Mouse (Mus musculus): ENCODE measurements around the gene H13. TPM values are rescaled to one million over a fixed set of nuclear protein-coding genes. Genes with fewer than 3 reads are reported as not detected.

H13 gene
- total RNA-seq, 2 experiments from 2014 or later, result 75.0 to 76.0 TPM

DNA sequence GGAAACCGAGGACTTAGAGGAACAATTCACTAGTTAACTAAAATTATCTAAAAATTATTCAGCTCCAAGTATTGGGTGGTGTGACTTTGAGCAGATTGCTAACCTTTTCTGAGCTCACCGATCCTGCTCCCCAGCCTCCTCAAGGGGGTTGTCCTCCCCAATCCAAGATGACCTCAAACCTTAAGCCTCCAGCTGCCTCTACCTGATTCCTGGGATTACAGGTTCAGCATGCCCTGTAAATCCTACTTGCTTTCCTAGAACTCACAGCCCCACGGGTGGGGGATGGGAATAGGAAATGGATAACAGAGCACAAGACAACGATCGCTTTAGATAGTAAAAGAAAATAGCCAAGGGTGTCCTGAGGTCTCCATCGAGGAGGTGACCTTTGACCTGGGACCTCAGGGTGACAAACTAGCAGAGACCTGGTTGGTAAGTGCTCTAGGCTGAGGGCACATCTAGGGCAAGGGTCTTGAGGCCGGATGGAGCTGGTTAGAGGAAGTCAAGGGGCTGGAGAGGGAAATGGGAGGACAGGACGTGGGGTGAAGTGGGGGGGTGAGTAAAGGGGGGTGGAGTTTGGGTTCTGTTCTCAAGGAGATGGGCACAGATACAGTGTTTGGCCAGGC lies 59.9 kb downstream of the H13 start:
- no peak for DNase-seq (ENCODE audit: low spot score in 2 of 2)

GRCm38 (mm10) chr2:152729636-152730020 lies 60.4 kb downstream of the H13 start:
- DNase-seq (ENCODE audit: low spot score in 2 of 2), result no peak

DNA sequence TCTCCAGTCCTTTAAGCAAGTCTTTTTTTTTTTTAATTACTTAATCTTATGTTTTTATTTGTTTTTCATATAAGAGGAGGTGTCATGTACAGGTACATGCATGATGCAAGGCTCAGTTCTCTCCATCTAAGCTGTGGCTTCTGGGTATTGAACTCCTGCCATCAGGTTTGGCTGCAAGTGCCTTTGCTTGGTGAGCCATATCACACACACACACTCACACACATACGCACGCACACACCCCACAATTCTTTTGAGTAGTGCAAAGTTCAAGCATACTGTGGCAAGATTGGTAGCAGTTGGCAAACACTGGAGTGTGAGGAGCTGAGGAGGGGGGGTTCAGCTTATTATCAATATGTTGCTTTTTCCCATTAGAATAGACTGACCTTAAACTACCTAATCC lies 63.9 kb downstream of the H13 start:
- no peak for DNase-seq (ENCODE audit: low spot score in 2 of 2)

DNA sequence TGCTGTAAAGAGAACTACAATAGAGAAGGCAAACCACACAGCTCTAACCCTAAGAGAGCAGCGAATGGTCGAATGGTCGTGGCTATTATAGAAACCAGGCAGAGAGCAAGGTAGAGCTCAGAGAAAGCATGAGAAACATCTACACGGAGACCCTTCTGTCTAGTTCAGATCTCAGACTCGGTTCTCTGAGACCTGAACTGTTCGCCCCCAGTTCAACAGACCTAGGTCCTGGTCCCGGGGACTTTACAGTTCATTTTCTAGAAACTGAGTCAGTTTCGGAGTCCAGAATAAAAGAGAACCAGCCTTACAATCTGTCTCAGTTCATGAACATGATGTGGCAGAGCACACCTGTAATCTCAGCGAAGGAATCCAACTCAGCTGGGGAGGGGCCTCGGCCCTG lies 65.2 kb downstream of the H13 start:
- DNase-seq (ENCODE audit: low spot score in 2 of 2), result no peak

GRCm38 (mm10) chr2:152734984-152735383 lies 65.7 kb downstream of the H13 start:
- peak; percentile 90 to 92 for DNase-seq (ENCODE audit: low spot score in 2 of 2)

GRCm38 (mm10) chr2:152736090-152736601 lies 66.9 kb downstream of the H13 start, which contains the start of gene Id1:
Gene Id1 (plus strand): TSS chr2:152736251.
- peak in 1 of 2 experiments; percentile 46 for DNase-seq (ENCODE audit: low spot score in 2 of 2)

- DNase-seq (ENCODE audit: low spot score in 2 of 2), result no peak
Measured at GRCm38 (mm10) chr2:152736748-152737147, 67.5 kb downstream of the H13 start.

DNA sequence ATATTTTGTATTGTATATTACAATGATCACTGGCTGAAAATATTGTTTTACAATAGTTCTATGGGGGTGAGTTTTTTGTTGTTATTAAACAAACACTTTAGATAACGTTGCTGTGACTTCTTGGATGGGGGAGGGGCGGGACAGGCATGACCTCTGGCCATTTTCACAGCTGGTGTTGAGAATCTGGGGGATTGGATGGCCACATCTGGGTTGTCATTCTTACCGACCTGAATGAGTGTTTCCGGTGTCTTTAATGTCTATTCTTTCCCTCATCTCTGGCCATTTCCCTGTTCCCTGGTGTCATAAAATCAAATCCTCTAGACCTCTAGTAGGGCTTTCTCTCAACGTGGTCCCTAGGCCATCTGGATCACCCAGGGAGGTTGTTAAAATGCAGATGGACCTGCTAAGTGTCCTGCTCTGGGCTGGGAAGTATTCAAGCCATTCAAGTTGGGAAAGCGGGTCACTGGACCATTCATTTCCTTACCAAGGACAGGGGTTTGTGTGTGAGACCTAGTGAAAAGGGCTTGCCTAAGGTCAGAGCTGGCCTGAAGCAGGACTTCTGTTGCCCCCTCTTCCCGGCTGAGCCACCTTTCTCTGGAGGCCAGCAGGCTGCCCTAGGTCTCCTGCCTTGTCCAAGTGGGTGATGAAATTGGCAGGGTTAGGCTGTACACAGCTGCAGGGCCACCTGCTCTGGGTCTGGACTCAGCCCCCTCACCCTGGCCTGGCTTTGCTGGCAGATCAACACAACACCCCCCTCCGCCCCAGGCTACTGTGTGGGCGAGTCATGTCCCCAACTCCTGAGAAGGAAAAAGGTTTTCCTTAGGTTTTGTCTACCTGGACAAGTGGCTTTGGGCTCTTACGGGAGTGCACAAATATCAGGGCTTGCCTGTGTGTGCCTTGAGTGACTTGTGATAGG lies 68.3 kb downstream of the H13 start:
- no peak for DNase-seq (ENCODE audit: low spot score in 2 of 2)

DNA sequence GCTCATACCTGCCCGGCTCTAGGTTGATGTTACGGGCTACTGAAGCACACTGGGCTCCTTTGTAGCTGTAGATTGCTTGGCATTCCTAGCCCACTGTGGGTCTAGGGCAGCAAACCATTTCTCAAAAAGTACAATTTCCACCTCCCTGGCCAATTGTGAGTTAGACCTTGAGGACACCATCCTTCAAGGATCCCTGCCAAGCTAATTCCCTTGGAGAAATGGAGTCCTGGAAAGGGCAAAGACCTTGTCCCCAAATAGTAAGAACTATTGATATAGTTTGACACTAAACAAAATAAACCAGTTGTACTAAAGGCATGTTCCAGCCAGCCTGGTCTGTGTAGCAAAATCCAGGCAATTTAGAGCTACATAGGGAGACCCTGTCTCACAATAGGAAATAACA lies 69.1 kb downstream of the H13 start:
- no peak for DNase-seq (ENCODE audit: low spot score in 2 of 2)

GRCm38 (mm10) chr2:152739031-152739841 lies 70.0 kb downstream of the H13 start:
- no peak for DNase-seq (ENCODE audit: low spot score in 2 of 2)

DNA sequence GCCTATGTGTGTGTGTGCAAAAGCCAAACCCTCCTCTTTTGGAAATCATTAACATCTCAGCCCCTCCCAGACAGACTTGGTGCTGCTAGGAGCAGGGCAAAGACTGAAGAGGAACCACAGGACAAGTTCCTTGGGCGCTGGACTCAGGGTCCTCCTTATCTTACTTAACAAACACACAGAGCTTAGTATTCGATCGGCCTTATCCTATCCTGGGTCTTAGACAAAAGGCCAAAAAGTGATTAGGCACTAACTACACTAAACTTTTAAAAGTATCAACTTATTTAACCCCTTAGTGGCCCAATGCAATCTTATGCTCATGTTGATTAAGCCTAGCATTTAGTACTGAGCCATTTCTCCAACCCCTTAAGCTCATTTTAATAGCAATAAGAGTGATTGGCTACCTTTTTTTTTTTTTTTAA lies 70.6 kb downstream of the H13 start:
- no peak for DNase-seq (ENCODE audit: low spot score in 2 of 2)

- no peak for DNase-seq (ENCODE audit: low spot score in 2 of 2)
Measured at GRCm38 (mm10) chr2:152740490-152740889, 71.2 kb downstream of the H13 start.

DNA sequence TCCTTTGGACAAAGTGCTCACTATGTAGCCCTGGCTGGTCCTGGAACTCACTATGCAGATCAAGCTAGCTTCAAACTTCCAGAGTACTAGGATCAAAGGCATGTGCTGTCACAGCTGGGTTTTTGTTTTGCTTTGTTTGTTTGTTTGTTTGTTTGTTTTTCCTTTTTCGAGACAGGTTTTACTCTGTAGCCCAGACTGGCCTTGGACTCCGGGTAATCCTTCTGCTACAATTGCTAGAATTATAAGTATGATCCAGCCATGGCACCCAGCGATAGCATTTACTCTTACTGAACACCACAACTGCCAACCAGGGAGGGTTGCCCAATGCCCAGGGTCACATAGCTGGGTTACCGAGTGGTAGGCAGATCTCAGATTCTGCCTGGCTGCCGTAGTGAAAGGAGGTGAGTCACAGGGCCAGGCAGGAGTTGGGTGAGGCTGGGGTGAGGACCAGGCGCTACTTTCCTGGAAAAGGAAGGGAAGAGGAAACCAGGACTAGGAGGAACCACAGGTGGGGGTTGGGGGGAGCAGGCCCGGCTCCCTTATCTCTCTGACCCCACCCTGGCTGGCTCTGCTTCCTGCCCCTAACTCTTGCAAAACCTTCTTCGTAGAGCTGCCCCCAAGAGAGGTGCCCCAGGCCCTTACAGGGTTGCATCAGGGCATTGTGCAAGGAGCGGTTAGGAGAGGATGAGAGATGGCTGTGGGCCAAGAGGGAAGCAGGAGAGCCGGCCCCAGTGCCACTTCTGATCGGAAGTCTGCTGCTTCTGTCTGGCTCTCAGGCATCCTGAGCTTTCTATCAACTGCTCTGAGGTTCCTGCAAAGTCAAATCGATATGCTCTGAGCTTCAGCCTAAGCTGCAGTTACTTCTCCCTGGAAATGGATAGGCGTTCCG lies 72.1 kb downstream of the H13 start:
- no peak for DNase-seq (ENCODE audit: low spot score in 2 of 2)

DNA sequence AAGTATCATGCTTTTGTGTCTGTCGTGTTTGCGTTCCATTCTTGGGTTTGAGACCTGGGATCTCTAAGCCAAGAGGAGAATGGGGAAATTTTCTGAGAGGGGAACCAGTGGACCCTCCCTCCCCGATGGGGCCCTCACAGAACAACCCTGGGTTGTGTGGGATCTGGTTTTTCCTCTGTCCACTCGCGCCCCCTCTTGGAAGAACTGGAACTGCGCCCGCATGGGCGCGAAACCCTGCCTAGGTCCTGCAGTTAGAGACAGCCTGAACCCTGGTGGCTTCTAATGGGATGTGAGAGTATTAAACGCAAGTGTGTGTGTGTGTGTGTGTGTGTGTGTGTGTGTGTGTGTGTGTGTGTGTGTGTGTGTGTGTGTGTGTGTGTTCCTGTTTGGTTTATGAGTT lies 73.2 kb downstream of the H13 start:
- DNase-seq (ENCODE audit: low spot score in 2 of 2), result no peak

- DNase-seq (ENCODE audit: low spot score in 2 of 2), result no peak
Measured at GRCm38 (mm10) chr2:152753944-152754711, 84.9 kb downstream of the H13 start, which contains the start of gene Cox4i2. Gene Cox4i2 (plus strand): TSS chr2:152754173.

DNA sequence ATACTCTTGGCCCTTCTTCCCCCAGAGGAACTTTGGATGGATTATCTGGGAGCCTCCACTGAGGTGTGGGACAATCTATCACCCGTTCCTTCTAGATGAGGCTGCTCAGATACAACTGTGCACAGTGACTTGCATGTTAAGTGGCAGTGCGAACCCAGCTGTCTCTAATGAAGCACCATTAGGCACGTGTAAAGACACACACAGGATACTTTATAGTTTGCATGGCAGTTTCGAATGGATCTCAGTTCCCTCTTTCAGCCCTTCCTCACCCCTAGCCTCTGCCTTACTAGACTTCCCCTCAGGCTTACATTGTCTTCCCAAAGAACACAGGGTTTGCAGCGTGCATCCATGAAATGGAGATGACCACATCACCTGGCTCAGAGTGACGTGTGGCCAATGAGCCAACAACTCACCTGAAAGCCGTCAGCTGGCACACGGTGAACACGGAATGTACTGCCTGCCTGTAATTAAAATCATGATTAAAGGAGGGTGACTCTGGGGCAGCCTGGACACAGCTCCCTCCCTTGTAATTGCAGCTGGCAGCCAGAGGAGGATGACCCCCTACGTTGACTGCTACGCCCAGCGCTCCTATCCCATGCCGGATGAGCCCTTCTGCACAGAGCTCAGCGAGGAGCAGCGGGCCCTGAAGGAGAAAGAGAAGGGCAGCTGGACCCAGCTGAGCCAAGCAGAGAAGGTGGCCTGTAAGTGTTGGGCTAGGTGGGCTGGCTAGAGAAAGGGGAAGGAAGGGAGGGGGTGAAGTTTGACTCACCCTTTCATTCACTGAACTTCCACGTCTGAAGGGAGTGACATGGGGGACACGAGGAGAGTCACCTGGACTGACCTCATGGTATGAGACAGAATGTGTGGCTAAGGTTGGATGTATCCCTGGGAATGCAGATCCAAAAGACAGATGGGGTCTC lies 87.5 kb downstream of the H13 start:
- no peak for DNase-seq (ENCODE audit: low spot score in 2 of 2)

DNA sequence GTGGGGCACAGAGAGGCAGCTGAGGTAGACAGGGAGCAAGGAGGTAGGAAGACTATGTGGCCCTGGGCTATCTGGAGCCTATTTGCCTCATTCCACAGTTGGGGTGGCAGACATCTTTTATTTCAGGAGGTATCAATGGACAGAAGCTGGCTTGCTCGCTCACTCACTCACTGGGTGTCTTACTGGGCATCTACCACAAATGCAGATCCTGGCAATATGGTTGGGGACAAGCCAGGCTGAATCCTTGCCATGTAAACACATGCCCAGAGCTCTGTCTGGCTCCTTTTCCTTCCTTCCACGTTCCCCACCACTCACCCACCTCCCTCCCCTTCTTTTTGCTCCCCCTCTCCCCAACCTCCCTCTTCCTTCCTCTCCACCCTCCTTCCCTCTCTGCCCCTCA lies 88.2 kb downstream of the H13 start:
- no peak for DNase-seq (ENCODE audit: low spot score in 2 of 2)

All from layer of hippocampus, adult 18-20 months (tissue).